Mouse (Mus musculus): ENCODE results near the gene Sema6c.
"Not testable (repeated sequence)": the region's sequence is repeated elsewhere in the genome, so short reads cannot be mapped to it uniquely, and the experiment has no call there.

- not testable (repeated sequence) for TF ChIP-seq EP300 (IDR thresholded peaks at IDR 0.05; ENCODE audit: insufficient read depth, low read depth, low read length); CTCF (IDR thresholded peaks at IDR 0.05; ENCODE audit: low read depth, low read length)
Observed at GRCm38 (mm10) chr3:95212889-95213608, 52.8 kb downstream of the Sema6c start.

Measured in ES-Bruce4 (cell line).